Mouse (Mus musculus) forebrain, embryonic 15.5 days (tissue): Measurements from ENCODE around the gene Gm9844. TPM values are rescaled to one million over a fixed set of nuclear protein-coding genes. Genes with fewer than 3 reads are reported as not detected.
"Not testable (repeated sequence)": the region's sequence is repeated elsewhere in the genome, so short reads cannot be mapped to it uniquely, and the experiment has no call there.

ENCODE experiments used
- ATAC-seq: fragments of 200-750 bp; cut with Nextera tagmentation; replicated peaks from 2 replicates; pipeline ENCODE4 v1.8.0; 2017; ENCODE audit warnings: mild to moderate bottlenecking, moderate TSS enrichment, moderate library complexity
- H3K27ac ChIP-seq: fragments of 300-500 bp; sonication (generic); replicated peaks from 2 replicates; pipeline ENCODE4 v1.5.1; 2015; ENCODE audit warnings: mild to moderate bottlenecking, inconsistent platforms
- H3K27me3 ChIP-seq: fragments of 300-500 bp; sonication (generic); 2 replicates; pipeline ENCODE4 v1.6.1; 2015; ENCODE audit warnings: inconsistent platforms
- H3K36me3 ChIP-seq: fragments of 300-500 bp; sonication (generic); 2 replicates; pipeline ENCODE4 v1.6.1; 2015; ENCODE audit warnings: mild to moderate bottlenecking, inconsistent platforms
- H3K4me1 ChIP-seq: fragments of 300-500 bp; sonication (generic); 2 replicates; pipeline ENCODE4 v1.6.1; 2015; ENCODE audit warnings: inconsistent platforms
- H3K4me2 ChIP-seq: fragments of 300-500 bp; sonication (generic); replicated peaks from 2 replicates; pipeline ENCODE4 v1.6.1; 2015; ENCODE audit warnings: mild to moderate bottlenecking, inconsistent platforms
- H3K4me3 ChIP-seq: fragments of 300-500 bp; sonication (generic); 2 replicates; pipeline ENCODE4 v1.5.1; 2015; ENCODE audit warnings: mild to moderate bottlenecking, inconsistent platforms
- H3K9ac ChIP-seq: fragments of 300-500 bp; sonication (generic); replicated peaks from 2 replicates; pipeline ENCODE4 v1.6.1; 2015; ENCODE audit warnings: mild to moderate bottlenecking, inconsistent platforms
- H3K9me3 ChIP-seq: fragments of 300-500 bp; sonication (generic); 2 replicates; pipeline ENCODE4 v1.6.1; 2016; ENCODE audit warnings: inconsistent platforms
- WGBS: fragments of 180-500 bp; shearing (Covaris S2); methylation state at CpG from one replicate; pipeline ENCODE4 v1.1.7; 2015; ENCODE audit warnings: mixed read lengths; 5-methylcytosine and 5-hydroxymethylcytosine counted together
- polyA plus RNA-seq: library from polyadenylated mRNA; unstranded; fragments of >200 nt; fragmentation: Nextera tagmentation; extraction: Ambion mirVana; gene quantifications from 2 replicates; pipeline ENCODE4 v1.2.1, GENCODE M21; 2015

The Gm9844 gene
- polyA plus RNA-seq = 27.2 and 27.9 TPM in 2 replicates

- Histone ChIP-seq H3K4me3 (no peak within 1 kb of the TSS), H3K4me2 (no peak within 1 kb of the TSS), H3K9ac (no peak within 1 kb of the TSS), H3K4me1 (no peaks in the 10 kb centered on the region), H3K9me3 (no peaks in the 10 kb centered on the region), H3K36me3 (no peaks in the 10 kb centered on the region), H3K27ac (no peak within 1 kb of the TSS), H3K27me3 (no peaks in the 10 kb centered on the region)
- no peak for ATAC-seq
- 84% methylated on average over 7 of the region's 7 CpGs for WGBS
These were observed at the start of gene Gm9844 for GRCm38 (mm10) chr7:24861913-24862312. TSS of gene Gm9844 (plus strand) at chr7:24862213.

DNA sequence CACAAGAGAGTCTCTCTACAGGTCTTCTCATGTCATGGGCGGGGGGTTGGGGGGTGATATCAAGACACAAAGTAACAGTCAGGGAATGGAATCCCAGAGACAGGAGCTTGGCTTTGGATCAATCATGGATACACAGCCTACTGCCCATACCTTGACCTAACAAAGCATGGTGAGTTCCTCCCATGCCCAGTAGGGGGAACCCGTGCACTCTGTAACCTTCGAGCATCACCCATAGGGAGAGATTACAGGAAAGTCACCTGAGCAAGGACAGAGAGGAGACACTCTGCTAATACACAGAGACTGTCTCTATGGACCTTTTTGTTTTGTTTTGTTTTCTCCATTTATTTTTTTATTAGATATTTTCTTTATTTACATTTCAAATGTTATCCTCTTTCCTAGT, 44.5 kb upstream of the Gm9844 start:
- 1% methylated on average over 3 of the region's 3 CpGs for WGBS
- no peak overlapping the region for H3K9ac ChIP-seq
- H3K9me3 ChIP-seq = no peaks in the 10 kb centered on the region
- H3K4me1 ChIP-seq = no peaks in the 10 kb centered on the region
- H3K36me3 ChIP-seq = no peaks in the 10 kb centered on the region
- no peak overlapping the region for H3K27ac ChIP-seq
- H3K4me2 ChIP-seq = no peak overlapping the region
- ATAC-seq = no peak
- H3K4me3 ChIP-seq = no peak overlapping the region
- no peaks in the 10 kb centered on the region for H3K27me3 ChIP-seq

DNA sequence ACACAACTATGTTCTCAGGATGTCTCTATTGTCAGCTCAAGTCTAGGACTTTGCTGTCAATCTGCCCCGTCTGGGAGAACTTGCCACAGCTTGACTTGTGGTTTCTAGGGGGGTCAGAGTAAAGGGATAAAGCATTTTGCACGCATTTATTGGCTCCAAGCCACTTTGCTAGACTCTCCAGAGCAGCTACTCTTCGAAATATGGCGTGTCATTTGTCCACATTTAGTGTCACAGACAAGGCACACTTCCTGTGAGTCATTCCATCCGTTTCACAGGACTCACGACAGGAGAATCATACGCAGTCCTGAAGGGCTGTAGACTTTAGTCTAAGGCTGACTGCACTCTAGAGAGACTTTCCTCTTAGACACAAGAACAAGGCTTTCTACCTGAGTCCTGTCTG, 37.6 kb upstream of the Gm9844 start:
- no peak overlapping the region for H3K4me3 ChIP-seq
- H3K9me3 ChIP-seq = no peaks in the 10 kb centered on the region
- H3K36me3 ChIP-seq = no peaks in the 10 kb centered on the region
- no peaks in the 10 kb centered on the region for H3K27me3 ChIP-seq
- no peaks in the 10 kb centered on the region for H3K4me1 ChIP-seq
- H3K27ac ChIP-seq = no peak overlapping the region
- H3K9ac ChIP-seq = no peak overlapping the region
- no peak overlapping the region for H3K4me2 ChIP-seq
- WGBS = 78% methylated on average over 7 of the region's 7 CpGs
- no peak for ATAC-seq

DNA sequence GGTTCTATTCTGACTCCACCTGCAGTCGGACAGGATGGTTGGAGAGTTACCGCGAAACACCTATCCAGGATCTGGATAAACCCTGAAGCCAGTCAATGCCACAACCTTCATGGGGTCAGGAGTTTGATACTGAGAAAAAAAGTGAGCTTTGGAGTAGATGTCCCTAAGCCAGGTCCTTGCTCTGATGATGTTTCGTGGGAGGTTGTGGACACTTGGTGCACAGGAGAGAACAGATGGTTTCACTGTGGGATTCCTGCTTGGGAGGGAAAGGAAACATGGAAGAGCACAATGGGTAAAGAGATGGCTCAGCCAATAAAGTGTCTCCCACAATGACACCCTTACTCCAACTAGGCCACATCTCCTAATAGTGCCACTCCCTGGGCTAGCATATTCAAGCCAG, 34.8 kb upstream of the Gm9844 start:
- Histone ChIP-seq H3K4me1 (no peaks in the 10 kb centered on the region), H3K27me3 (no peaks in the 10 kb centered on the region), H3K36me3 (no peaks in the 10 kb centered on the region), H3K9ac (no peak overlapping the region), H3K27ac (no peak overlapping the region), H3K4me2 (no peak overlapping the region), H3K9me3 (no peaks in the 10 kb centered on the region), H3K4me3 (no peak overlapping the region)
- no peak for ATAC-seq
- 94% methylated on average over 4 of the region's 4 CpGs for WGBS

GRCm38 (mm10) chr7:24838732-24839409, 23.1 kb upstream of the Gm9844 start:
- not testable (repeated sequence) for H3K4me1 ChIP-seq, ATAC-seq

GRCm38 (mm10) chr7:24839410-24839808, 22.6 kb upstream of the Gm9844 start:
- Histone ChIP-seq H3K4me3 (no peak overlapping the region), H3K4me2 (no peak overlapping the region), H3K9ac (no peak overlapping the region), H3K4me1 (no peaks in the 10 kb centered on the region), H3K36me3 (no peaks in the 10 kb centered on the region), H3K27ac (no peak overlapping the region), H3K9me3 (no peaks in the 10 kb centered on the region), H3K27me3 (no peaks in the 10 kb centered on the region)
- ATAC-seq = no peak
- WGBS = 88% methylated on average over 8 of the region's 8 CpGs

More at GRCm38 (mm10) chr7:24838732-24839409, 23.1 kb upstream of the Gm9844 start:
- not testable (repeated sequence) for H3K27ac ChIP-seq, H3K4me3 ChIP-seq, H3K9ac ChIP-seq, H3K36me3 ChIP-seq, H3K9me3 ChIP-seq, H3K4me2 ChIP-seq, H3K27me3 ChIP-seq
- WGBS = 76% methylated on average over 12 of the region's 13 CpGs

- H3K27ac ChIP-seq = no peak overlapping the region
- no peak overlapping the region for H3K4me2 ChIP-seq
- no peaks in the 10 kb centered on the region for H3K9me3 ChIP-seq
- no peaks in the 10 kb centered on the region for H3K4me1 ChIP-seq
- H3K27me3 ChIP-seq = no peaks in the 10 kb centered on the region
- no peak overlapping the region for H3K9ac ChIP-seq
- no peak overlapping the region for H3K4me3 ChIP-seq
- no peaks in the 10 kb centered on the region for H3K36me3 ChIP-seq
- 58% methylated on average over 3 of the region's 3 CpGs for WGBS
- no peak for ATAC-seq
These were observed 21.7 kb upstream of the Gm9844 start for GRCm38 (mm10) chr7:24840331-24840730.

DNA sequence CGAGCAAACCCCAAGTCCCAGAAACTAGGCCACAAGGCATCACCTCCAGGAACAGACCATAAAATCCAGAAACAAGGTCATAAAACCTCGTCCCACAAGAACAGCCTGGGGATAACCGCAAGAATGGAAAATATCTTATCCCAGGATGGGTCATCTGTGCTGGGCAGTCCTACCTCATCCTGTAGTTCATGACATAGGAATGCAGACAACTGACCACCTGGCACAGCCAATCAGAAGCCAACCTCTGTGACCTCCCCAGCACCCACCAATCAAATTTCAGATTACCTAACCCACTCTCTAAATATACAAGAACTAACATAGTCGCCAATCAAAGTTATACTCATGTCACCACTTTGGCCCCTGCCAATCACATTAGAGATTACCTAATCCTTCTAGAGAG, 21.0 kb upstream of the Gm9844 start:
- Histone ChIP-seq H3K27ac (no peak overlapping the region), H3K36me3 (no peaks in the 10 kb centered on the region), H3K4me2 (no peak overlapping the region), H3K4me3 (no peak overlapping the region), H3K4me1 (peaks cover 4% of the 10 kb centered on the region), H3K9ac (no peak overlapping the region), H3K27me3 (no peaks in the 10 kb centered on the region), H3K9me3 (no peaks in the 10 kb centered on the region)
- WGBS = 70% methylated on average over 4 of the region's 4 CpGs
- ATAC-seq = no peak

- no peak overlapping the region for H3K4me2 ChIP-seq
- H3K27me3 ChIP-seq = no peaks in the 10 kb centered on the region
- no peaks in the 10 kb centered on the region for H3K36me3 ChIP-seq
- no peak overlapping the region for H3K27ac ChIP-seq
- H3K4me3 ChIP-seq = no peak overlapping the region
- ATAC-seq = no peak
- no peak overlapping the region for H3K9ac ChIP-seq
- H3K9me3 ChIP-seq = no peaks in the 10 kb centered on the region
- 44% methylated on average over 5 of the region's 5 CpGs for WGBS
- peaks cover 4% of the 10 kb centered on the region for H3K4me1 ChIP-seq
These were observed 17.9 kb upstream of the Gm9844 start for GRCm38 (mm10) chr7:24844144-24844543.

GRCm38 (mm10) chr7:24845181-24845580, 16.8 kb upstream of the Gm9844 start:
- Histone ChIP-seq H3K4me2 (no peak overlapping the region), H3K9ac (no peak overlapping the region), H3K27me3 (no peaks in the 10 kb centered on the region), H3K36me3 (no peaks in the 10 kb centered on the region), H3K27ac (no peak overlapping the region), H3K4me1 (peaks cover 4% of the 10 kb centered on the region), H3K4me3 (no peak overlapping the region), H3K9me3 (no peaks in the 10 kb centered on the region)
- 86% methylated on average over 9 of the region's 9 CpGs for WGBS
- ATAC-seq = no peak

DNA sequence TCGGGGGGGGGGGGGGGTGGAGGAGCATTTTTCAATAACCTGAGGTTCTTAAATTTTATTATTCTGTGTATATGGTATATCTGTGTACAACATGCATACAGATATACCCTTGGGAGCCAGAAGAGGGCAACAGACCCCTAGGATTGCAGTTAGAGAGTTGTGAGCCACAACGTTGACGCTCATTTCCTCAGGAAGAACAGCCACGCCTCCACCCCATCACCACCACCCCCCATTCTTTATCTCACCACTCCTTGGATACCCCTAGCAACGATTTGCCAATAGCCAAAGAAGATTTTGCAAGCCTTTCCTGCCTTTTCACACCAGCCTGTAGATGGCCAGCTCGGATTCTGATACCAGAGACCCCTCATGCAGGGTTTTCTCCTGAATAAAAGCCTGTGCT, 16.3 kb upstream of the Gm9844 start:
- WGBS = 2% methylated on average over 6 of the region's 6 CpGs
- peak overlapping the region; percentile 50; the same call in 1 of the 2 replicates for H3K27ac ChIP-seq
- no peak overlapping the region for H3K4me2 ChIP-seq

DNA sequence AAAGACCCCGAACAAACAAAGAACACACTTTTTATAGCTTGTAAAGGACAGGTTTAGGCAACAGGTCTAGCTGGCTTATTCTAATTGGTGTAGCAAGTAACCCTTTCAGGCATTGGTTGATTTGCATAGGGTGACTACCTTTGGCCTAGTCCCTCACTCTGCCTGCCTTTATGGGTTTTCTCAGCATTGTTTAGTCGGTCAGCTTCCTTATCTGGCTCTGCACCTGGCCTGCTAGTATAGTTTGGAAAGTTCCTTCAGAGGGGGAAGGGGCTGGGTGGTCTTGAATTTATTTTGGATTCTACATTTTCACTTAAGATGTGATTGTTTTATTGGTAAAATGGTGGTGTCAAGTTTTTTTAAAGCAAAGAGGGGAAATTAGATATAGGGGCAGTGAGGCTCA, 15.4 kb upstream of the Gm9844 start:
- WGBS = 23% methylated on average over 2 of the region's 2 CpGs
- not testable (repeated sequence) for H3K9me3 ChIP-seq, H3K36me3 ChIP-seq, ATAC-seq, H3K4me3 ChIP-seq, H3K9ac ChIP-seq, H3K27ac ChIP-seq, H3K4me2 ChIP-seq, H3K4me1 ChIP-seq, H3K27me3 ChIP-seq

More for the DNA sequence above, 16.3 kb upstream of the Gm9844 start:
- Histone ChIP-seq H3K27me3 (no peaks in the 10 kb centered on the region), H3K9me3 (no peaks in the 10 kb centered on the region), H3K4me1 (peaks cover 4% of the 10 kb centered on the region), H3K36me3 (no peaks in the 10 kb centered on the region), H3K4me3 (no peak overlapping the region), H3K9ac (no peak overlapping the region)
- peak; percentile 43; the same call in 1 of the 2 replicates for ATAC-seq

GRCm38 (mm10) chr7:24850162-24850561, 11.9 kb upstream of the Gm9844 start:
- ATAC-seq = no peak
- H3K36me3 ChIP-seq = no peaks in the 10 kb centered on the region
- 37% methylated on average over 5 of the region's 5 CpGs for WGBS
- H3K9me3 ChIP-seq = no peaks in the 10 kb centered on the region
- peaks cover 4% of the 10 kb centered on the region for H3K4me1 ChIP-seq
- H3K27ac ChIP-seq = no peak overlapping the region
- no peak overlapping the region for H3K4me2 ChIP-seq
- no peaks in the 10 kb centered on the region for H3K27me3 ChIP-seq
- no peak overlapping the region for H3K9ac ChIP-seq
- no peak overlapping the region for H3K4me3 ChIP-seq
